Mouse (Mus musculus) midbrain, embryonic 11.5 days (tissue): ENCODE measurements around the gene Palld. TPM values are rescaled to one million over a fixed set of nuclear protein-coding genes. Genes with fewer than 3 reads are reported as not detected.

Experiments
- ATAC-seq: fragments of 200-750 bp; cut with Nextera tagmentation; 2 replicates; pipeline ENCODE4 v1.8.0; 2017; ENCODE audit warnings: moderate TSS enrichment, moderate library complexity; ENCODE audit not compliant: low FRiP score
- DNase-seq: peaks from one replicate; pipeline ENCODE4 v3.0.0; 2015; ENCODE audit warnings: low spot score; ENCODE audit errors: missing footprints
- H3K27ac ChIP-seq: fragments of 300-500 bp; sonication (generic); 2 replicates; pipeline ENCODE4 v1.5.1; 2014; ENCODE audit warnings: low read depth, low read length
- H3K27me3 ChIP-seq: fragments of 300-500 bp; sonication (generic); 2 replicates; pipeline ENCODE4 v1.6.1; 2014; ENCODE audit warnings: mild to moderate bottlenecking, low read length, moderate library complexity, mixed read lengths; ENCODE audit not compliant: control insufficient read depth, insufficient read depth
- H3K36me3 ChIP-seq: fragments of 300-500 bp; sonication (generic); 2 replicates; pipeline ENCODE4 v1.6.1; 2014; ENCODE audit warnings: mild to moderate bottlenecking, low read length, moderate library complexity, mixed read lengths; ENCODE audit not compliant: control insufficient read depth, insufficient read depth
- H3K4me1 ChIP-seq: fragments of 300-500 bp; sonication (generic); 2 replicates; pipeline ENCODE4 v1.6.1; 2014; ENCODE audit warnings: low read length; ENCODE audit not compliant: control insufficient read depth, insufficient read depth
- H3K4me2 ChIP-seq: fragments of 300-500 bp; sonication (generic); 2 replicates; pipeline ENCODE4 v1.6.1; 2014; ENCODE audit warnings: mild to moderate bottlenecking, moderate library complexity
- H3K4me3 ChIP-seq: fragments of 300-500 bp; sonication (generic); 2 replicates; pipeline ENCODE4 v1.5.1; 2014; ENCODE audit warnings: low read depth, low read length
- H3K9ac ChIP-seq: fragments of 300-500 bp; sonication (generic); 2 replicates; pipeline ENCODE4 v1.6.1; 2014; ENCODE audit warnings: low read length
- H3K9me3 ChIP-seq: fragments of 300-500 bp; sonication (generic); 2 replicates; pipeline ENCODE4 v1.6.1; 2016; ENCODE audit warnings: low read length; ENCODE audit not compliant: control insufficient read depth
- WGBS: fragments of 180-500 bp; shearing (Covaris S2); extraction: QIAGEN DNeasy Blood & Tissue Kit; methylation state at CpG from one replicate; pipeline ENCODE4 v1.1.7; 2014; 5-methylcytosine and 5-hydroxymethylcytosine counted together
- polyA plus RNA-seq: library from polyadenylated mRNA; unstranded; fragments of >200 nt; fragmentation: Nextera tagmentation; extraction: Ambion mirVana; gene quantifications from 2 replicates; pipeline ENCODE4 v1.2.1, GENCODE M21; 2014

Gene Palld
- polyA plus RNA-seq, 1 experiment from 2014 or later = 40.4 TPM

- ATAC-seq (no peak), DNase-seq (no peak)
- Histone ChIP-seq H3K27me3 (no peaks in the 10 kb centered on the region), H3K4me3 (no peak overlapping the region), H3K9ac (no peak overlapping the region), H3K36me3 (no peaks in the 10 kb centered on the region), H3K27ac (no peak overlapping the region), H3K9me3 (no peaks in the 10 kb centered on the region), H3K4me1 (no peaks in the 10 kb centered on the region), H3K4me2 (no peak overlapping the region)
- WGBS = 100% methylated on average over 1 of the region's 1 CpGs
Measured at GRCm38 (mm10) chr8:61797391-61797947, 105.0 kb downstream of the Palld start.

DNA sequence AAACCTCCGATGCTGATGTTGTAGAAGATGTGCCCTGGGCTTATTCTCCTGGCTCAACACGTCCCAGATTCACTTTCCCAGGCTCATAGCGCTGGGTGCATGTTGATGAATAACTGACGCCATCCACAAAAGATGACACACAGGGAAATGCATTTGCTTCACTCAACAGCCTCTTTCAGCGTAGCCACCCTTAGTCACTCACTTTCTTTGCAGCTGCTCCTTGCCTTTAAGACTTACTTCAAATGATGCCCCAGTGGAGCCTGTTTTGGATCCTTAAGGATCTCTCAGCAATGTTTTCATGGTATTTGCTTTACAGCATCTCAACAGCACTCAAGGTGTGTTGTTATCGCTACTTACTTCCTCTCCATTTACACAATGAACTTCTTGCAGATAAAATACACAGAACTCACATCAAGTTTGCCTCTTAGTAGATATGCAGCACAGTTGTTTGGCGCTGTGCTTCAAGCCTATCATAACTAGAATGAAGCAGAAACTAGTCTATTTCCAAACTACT lies 105.9 kb downstream of the Palld start:
- H3K36me3 ChIP-seq = no peaks in the 10 kb centered on the region
- H3K9ac ChIP-seq = no peak overlapping the region
- ATAC-seq = no peak
- WGBS = 90% methylated on average over 7 of the region's 7 CpGs
- no peak overlapping the region for H3K27ac ChIP-seq
- H3K4me2 ChIP-seq = no peak overlapping the region
- H3K27me3 ChIP-seq = no peaks in the 10 kb centered on the region
- no peaks in the 10 kb centered on the region for H3K9me3 ChIP-seq
- no peaks in the 10 kb centered on the region for H3K4me1 ChIP-seq
- no peak for DNase-seq
- no peak overlapping the region for H3K4me3 ChIP-seq

GRCm38 (mm10) chr8:61789946-61790345 lies 112.5 kb downstream of the Palld start:
- no peak for ATAC-seq
- Histone ChIP-seq H3K36me3 (no peaks in the 10 kb centered on the region), H3K9ac (no peak overlapping the region), H3K4me2 (no peak overlapping the region), H3K9me3 (no peaks in the 10 kb centered on the region), H3K4me1 (no peaks in the 10 kb centered on the region), H3K4me3 (no peak overlapping the region), H3K27me3 (no peaks in the 10 kb centered on the region), H3K27ac (no peak overlapping the region)
- no peak for DNase-seq
- WGBS = 74% methylated on average over 3 of the region's 3 CpGs

- Histone ChIP-seq H3K9me3 (no peaks in the 10 kb centered on the region), H3K4me3 (no peak overlapping the region), H3K9ac (no peak overlapping the region), H3K4me2 (no peak overlapping the region), H3K27ac (no peak overlapping the region), H3K36me3 (no peaks in the 10 kb centered on the region), H3K4me1 (no peaks in the 10 kb centered on the region), H3K27me3 (no peaks in the 10 kb centered on the region)
- ATAC-seq (no peak), DNase-seq (no peak)
- 90% methylated on average over 5 of the region's 5 CpGs for WGBS
Measured at GRCm38 (mm10) chr8:61789289-61789688, 113.2 kb downstream of the Palld start.

GRCm38 (mm10) chr8:61782931-61783491 lies 119.5 kb downstream of the Palld start:
- ATAC-seq (no peak), DNase-seq (no peak)
- WGBS = 87% methylated on average over 7 of the region's 7 CpGs
- Histone ChIP-seq H3K9ac (no peak overlapping the region), H3K4me3 (no peak overlapping the region), H3K4me2 (no peak overlapping the region), H3K4me1 (no peaks in the 10 kb centered on the region), H3K27ac (no peak overlapping the region), H3K27me3 (no peaks in the 10 kb centered on the region), H3K9me3 (no peaks in the 10 kb centered on the region), H3K36me3 (no peaks in the 10 kb centered on the region)

DNA sequence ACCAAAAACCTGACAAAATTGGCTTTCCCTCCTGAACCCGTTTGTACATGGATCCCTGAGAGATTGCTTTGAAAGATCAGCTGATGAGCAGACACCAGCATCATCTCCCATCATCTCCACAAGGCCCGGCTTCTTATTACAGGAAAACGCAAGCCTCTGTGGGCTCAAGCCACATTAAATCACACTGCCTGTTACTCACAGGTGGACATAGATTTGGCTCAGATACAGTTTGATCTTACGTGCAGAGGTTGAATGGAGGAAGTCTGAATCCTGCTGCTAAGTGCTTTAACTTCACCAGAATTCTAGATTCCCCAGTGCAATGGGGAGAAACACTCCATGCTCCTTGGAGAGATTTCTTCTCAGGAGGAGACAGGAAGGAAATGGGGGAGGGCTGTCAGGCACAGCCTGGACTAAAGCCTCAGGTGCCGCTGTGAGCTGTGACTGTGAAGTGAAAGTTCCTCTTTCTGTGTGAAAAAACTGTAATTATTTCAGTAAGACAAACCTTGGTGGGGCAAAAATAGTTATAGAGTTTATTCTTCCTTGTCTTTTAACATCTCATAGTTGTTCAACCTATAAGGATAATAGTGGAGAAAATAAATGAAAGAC lies 121.7 kb downstream of the Palld start:
- ATAC-seq = no peak
- Histone ChIP-seq H3K27me3 (no peaks in the 10 kb centered on the region), H3K9me3 (no peaks in the 10 kb centered on the region), H3K4me2 (no peak overlapping the region), H3K27ac (no peak overlapping the region), H3K36me3 (no peaks in the 10 kb centered on the region), H3K9ac (no peak overlapping the region), H3K4me3 (no peak overlapping the region), H3K4me1 (no peaks in the 10 kb centered on the region)
- DNase-seq = no peak
- 80% methylated on average over 5 of the region's 5 CpGs for WGBS

DNA sequence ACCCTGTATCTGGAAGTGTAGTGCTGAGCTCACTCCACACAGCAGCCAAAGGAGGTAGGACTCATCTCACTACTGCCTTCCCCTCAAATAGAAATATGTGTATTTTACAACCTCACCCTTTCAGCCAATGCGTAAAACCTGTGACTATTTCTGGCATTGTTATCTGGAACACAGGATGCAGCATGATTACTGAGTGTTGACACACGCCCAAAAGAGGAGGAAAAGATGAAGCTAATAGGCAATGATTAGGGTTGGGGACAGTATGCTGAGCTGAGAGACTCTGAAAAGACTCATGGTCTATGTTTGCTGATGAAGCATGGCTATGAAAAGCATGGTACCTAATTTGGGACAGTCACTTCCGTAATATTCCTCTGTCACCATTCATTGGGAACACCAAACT lies 124.3 kb downstream of the Palld start:
- Histone ChIP-seq H3K36me3 (no peaks in the 10 kb centered on the region), H3K9ac (no peak overlapping the region), H3K27me3 (no peaks in the 10 kb centered on the region), H3K27ac (no peak overlapping the region), H3K4me1 (no peaks in the 10 kb centered on the region), H3K4me2 (no peak overlapping the region), H3K4me3 (no peak overlapping the region), H3K9me3 (no peaks in the 10 kb centered on the region)
- 88% methylated on average over 3 of the region's 3 CpGs for WGBS
- ATAC-seq = no peak
- no peak for DNase-seq

- no peak overlapping the region for H3K27ac ChIP-seq
- no peak overlapping the region for H3K4me3 ChIP-seq
- no peak for ATAC-seq
- H3K4me1 ChIP-seq = no peaks in the 10 kb centered on the region
- H3K36me3 ChIP-seq = no peaks in the 10 kb centered on the region
- no peak overlapping the region for H3K4me2 ChIP-seq
- no peak overlapping the region for H3K9ac ChIP-seq
- 75% methylated on average over 9 of the region's 9 CpGs for WGBS
- no peaks in the 10 kb centered on the region for H3K9me3 ChIP-seq
- H3K27me3 ChIP-seq = no peaks in the 10 kb centered on the region
- DNase-seq = no peak
Measured at GRCm38 (mm10) chr8:61776560-61776959, 125.9 kb downstream of the Palld start.

- 72% methylated on average over 6 of the region's 6 CpGs for whole genome bisulfite sequencing
- Histone ChIP-seq H3K27ac (no peak overlapping the region), H3K27me3 (no peaks in the 10 kb centered on the region), H3K9me3 (no peaks in the 10 kb centered on the region), H3K4me2 (no peak overlapping the region), H3K9ac (no peak overlapping the region), H3K36me3 (no peaks in the 10 kb centered on the region), H3K4me1 (no peaks in the 10 kb centered on the region), H3K4me3 (no peak overlapping the region)
- DNase-seq (no peak), ATAC-seq (no peak)
Measured at GRCm38 (mm10) chr8:61775936-61776335, 126.6 kb downstream of the Palld start.
